Mouse (Mus musculus) neural tube, embryonic 15.5 days (tissue): ENCODE measurements at regions not wholly inside any gene's neighbourhood (a gene's known extent, or its start where the extent isn't known, plus 50 kb on each side); places are given as distances from the start of the nearest gene placed in this dataset.

Experiments
- ATAC-seq: fragments of 200-750 bp; cut with Nextera tagmentation; 2 replicates; pipeline ENCODE4 v1.8.0; 2017; ENCODE audit warnings: mild to moderate bottlenecking, moderate TSS enrichment, moderate library complexity; ENCODE audit not compliant: low FRiP score
- H3K27ac ChIP-seq: fragments of 300-500 bp; sonication (generic); replicated peaks from 2 replicates; pipeline ENCODE4 v1.5.1; 2015; ENCODE audit warnings: mild to moderate bottlenecking, inconsistent platforms
- H3K27me3 ChIP-seq: fragments of 300-500 bp; sonication (generic); replicated peaks from 2 replicates; pipeline ENCODE4 v1.6.1; 2015; ENCODE audit warnings: inconsistent platforms
- H3K36me3 ChIP-seq: fragments of 300-500 bp; sonication (generic); 2 replicates; pipeline ENCODE4 v1.6.1; 2015; ENCODE audit warnings: inconsistent platforms
- H3K4me1 ChIP-seq: fragments of 300-500 bp; sonication (generic); 2 replicates; pipeline ENCODE4 v1.6.1; 2015; ENCODE audit warnings: inconsistent platforms
- H3K4me2 ChIP-seq: fragments of 300-500 bp; sonication (generic); 2 replicates; pipeline ENCODE4 v1.6.1; 2015; ENCODE audit warnings: inconsistent platforms, mild to moderate bottlenecking, moderate library complexity
- H3K4me3 ChIP-seq: fragments of 300-500 bp; sonication (generic); replicated peaks from 2 replicates; pipeline ENCODE4 v1.5.1; 2015; ENCODE audit warnings: mild to moderate bottlenecking, inconsistent platforms
- H3K9ac ChIP-seq: fragments of 300-500 bp; sonication (generic); replicated peaks from 2 replicates; pipeline ENCODE4 v1.6.1; 2015; ENCODE audit warnings: mild to moderate bottlenecking, inconsistent platforms
- H3K9me3 ChIP-seq: fragments of 300-500 bp; sonication (generic); replicated peaks from 2 replicates; pipeline ENCODE4 v1.6.1; 2016; ENCODE audit warnings: inconsistent platforms
- WGBS: fragments of 180-500 bp; shearing (Covaris S2); methylation state at CpG from one replicate; pipeline ENCODE4 v1.1.7; 2015; ENCODE audit warnings: mixed read lengths; 5-methylcytosine and 5-hydroxymethylcytosine counted together

DNA sequence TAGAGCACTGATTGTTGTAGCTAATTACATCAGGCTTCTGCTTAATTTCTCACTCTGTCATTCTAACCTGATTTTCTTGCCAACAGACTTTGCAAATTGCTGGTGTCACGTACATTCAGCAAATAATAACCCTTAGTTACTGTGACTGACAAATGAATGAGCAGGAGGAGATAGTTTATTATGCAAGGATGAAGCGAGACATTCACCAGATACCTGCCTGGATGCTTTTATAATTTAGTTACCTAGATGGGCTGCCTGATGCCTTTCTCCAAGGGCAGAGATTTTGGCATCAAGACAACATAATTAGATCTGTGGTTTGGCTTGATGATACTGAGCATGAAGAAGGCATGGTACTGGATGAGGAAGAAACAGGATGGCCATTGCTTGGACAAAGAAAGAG, 233.6 kb downstream of the Fbxo8 start:
- Histone ChIP-seq H3K27ac (no peak overlapping the region), H3K36me3 (no peaks in the 10 kb centered on the region), H3K4me1 (no peaks in the 10 kb centered on the region), H3K9me3 (no peaks in the 10 kb centered on the region), H3K27me3 (no peaks in the 10 kb centered on the region), H3K4me2 (no peak overlapping the region), H3K4me3 (no peak overlapping the region), H3K9ac (no peak overlapping the region)
- WGBS = 54% methylated on average over 2 of the region's 2 CpGs
- ATAC-seq = no peak

DNA sequence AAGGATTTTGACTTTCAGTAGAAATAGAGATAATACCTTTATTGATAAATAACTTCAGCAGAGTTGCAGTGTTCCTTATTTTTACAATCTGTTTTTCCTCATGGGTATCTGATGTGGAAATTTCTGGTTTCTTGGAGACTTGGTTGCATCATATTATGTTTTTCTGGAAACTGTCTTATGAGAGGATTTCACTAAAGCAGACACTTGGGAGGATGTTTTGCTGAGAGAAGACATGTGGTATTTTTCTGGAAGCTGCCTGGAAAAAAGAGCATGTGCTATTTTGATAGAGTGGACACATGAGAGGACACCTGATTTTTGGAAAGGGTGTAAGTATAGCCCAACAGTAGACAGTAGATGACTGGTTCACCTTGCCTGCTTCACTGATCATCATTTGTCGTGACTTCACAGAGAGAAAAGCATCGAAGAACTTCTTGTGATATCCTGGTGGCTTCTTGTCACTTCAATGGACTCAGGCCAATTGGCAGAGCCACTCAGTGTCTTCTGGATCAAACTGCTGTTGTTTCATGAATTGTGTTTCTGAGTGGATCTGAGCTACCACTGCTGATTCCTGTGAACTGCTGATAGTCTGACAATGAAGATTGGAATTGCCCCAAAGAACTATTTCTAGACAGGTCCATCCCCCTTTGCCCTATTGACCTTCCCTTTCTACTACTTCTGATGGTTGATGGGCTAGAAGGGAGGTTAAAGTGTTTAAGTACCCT, 238.8 kb downstream of the Fbxo8 start:
- H3K27me3 ChIP-seq = no peaks in the 10 kb centered on the region
- no peak overlapping the region for H3K4me2 ChIP-seq
- H3K27ac ChIP-seq = no peak overlapping the region
- no peak for ATAC-seq
- H3K9ac ChIP-seq = no peak overlapping the region
- no peaks in the 10 kb centered on the region for H3K4me1 ChIP-seq
- 91% methylated on average over 2 of the region's 2 CpGs for WGBS
- H3K36me3 ChIP-seq = no peaks in the 10 kb centered on the region
- H3K4me3 ChIP-seq = no peak overlapping the region
- no peaks in the 10 kb centered on the region for H3K9me3 ChIP-seq

GRCm38 (mm10) chr8:56832651-56833050, 281.8 kb downstream of the Fbxo8 start:
- H3K36me3 ChIP-seq = no peaks in the 10 kb centered on the region
- H3K4me3 ChIP-seq = no peak overlapping the region
- H3K27me3 ChIP-seq = no peaks in the 10 kb centered on the region
- H3K9me3 ChIP-seq = no peaks in the 10 kb centered on the region
- no peaks in the 10 kb centered on the region for H3K4me1 ChIP-seq
- H3K4me2 ChIP-seq = no peak overlapping the region
- no peak overlapping the region for H3K9ac ChIP-seq
- H3K27ac ChIP-seq = no peak overlapping the region
- ATAC-seq = no peak
- 91% methylated on average over 5 of the region's 5 CpGs for WGBS

- Histone ChIP-seq H3K27ac (no peak overlapping the region), H3K9me3 (no peaks in the 10 kb centered on the region), H3K4me3 (no peak overlapping the region), H3K4me2 (no peak overlapping the region), H3K9ac (no peak overlapping the region), H3K36me3 (no peaks in the 10 kb centered on the region), H3K27me3 (no peaks in the 10 kb centered on the region), H3K4me1 (no peaks in the 10 kb centered on the region)
- ATAC-seq = no peak
- WGBS = 49% methylated on average over 4 of the region's 4 CpGs
Observed at GRCm38 (mm10) chr8:56833129-56833528, 282.2 kb downstream of the Fbxo8 start.

DNA sequence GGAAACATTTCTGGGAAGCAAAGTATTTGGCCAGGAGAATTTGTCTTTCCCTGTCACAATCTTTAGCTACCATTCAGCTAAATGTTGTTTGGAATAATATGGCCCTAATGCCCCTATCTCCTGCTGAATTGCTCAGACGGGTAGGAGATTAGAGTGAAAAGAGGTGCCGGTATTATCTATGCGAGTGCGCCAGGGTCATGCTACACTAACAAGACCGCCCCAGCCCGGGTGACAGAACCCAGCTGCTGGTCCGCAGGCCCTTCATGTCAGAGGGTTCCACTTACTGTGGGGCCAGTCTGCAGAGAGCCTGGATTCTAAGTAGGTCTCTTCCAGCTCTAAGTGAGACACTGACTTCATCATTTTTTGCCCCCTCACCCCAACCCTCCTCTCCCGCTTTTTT, 332.6 kb downstream of the Fbxo8 start:
- H3K4me3 ChIP-seq = no peak overlapping the region
- no peaks in the 10 kb centered on the region for H3K27me3 ChIP-seq
- no peaks in the 10 kb centered on the region for H3K4me1 ChIP-seq
- no peaks in the 10 kb centered on the region for H3K9me3 ChIP-seq
- no peaks in the 10 kb centered on the region for H3K36me3 ChIP-seq
- WGBS = 50% methylated on average over 8 of the region's 8 CpGs
- no peak overlapping the region for H3K9ac ChIP-seq
- H3K4me2 ChIP-seq = no peak overlapping the region
- no peak for ATAC-seq
- H3K27ac ChIP-seq = no peak overlapping the region

DNA sequence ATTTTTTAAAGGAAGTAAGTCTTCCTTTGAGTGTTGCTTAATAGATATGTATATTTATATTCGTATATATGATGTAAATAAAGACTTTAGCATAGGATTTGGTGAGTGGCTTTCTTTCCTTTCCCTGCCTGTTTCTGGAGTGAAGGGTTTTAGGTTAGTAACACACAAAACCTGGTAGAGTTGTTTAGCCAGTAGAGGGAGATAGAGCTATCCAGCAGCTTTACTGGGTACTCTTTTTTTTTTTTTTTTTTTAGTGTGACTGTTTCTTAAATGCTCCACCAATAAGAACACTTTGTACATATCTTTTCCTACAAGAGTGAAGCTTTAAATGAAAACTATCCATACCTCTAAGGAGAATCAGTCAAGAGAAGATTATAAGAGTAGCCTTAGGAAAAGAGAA, 333.3 kb downstream of the Fbxo8 start:
- ATAC-seq = no peak
- Histone ChIP-seq H3K36me3 (no peaks in the 10 kb centered on the region), H3K27me3 (no peaks in the 10 kb centered on the region), H3K4me3 (no peak overlapping the region), H3K9me3 (no peaks in the 10 kb centered on the region), H3K4me2 (no peak overlapping the region), H3K9ac (no peak overlapping the region), H3K4me1 (no peaks in the 10 kb centered on the region), H3K27ac (no peak overlapping the region)
- 16% methylated on average over 1 of the region's 1 CpGs for whole genome bisulfite sequencing

DNA sequence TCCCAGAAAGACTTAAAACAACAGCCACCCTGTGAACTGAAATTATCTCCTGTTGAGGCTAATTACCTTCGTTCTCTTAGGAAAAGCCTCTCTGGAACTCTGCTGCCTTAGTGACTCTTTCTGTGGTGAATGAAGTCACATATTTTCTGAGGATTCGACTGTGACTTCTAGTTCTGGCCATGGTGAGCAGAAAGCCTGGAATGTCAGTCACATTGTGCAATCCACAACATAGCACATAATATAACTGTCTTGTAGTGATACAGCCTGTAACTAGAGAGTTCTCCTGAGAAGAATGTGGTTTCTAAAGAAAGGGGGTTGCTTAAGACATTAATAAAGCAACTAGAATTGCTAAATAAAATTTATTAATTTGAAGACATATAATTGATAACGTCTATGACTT, 342.7 kb downstream of the Fbxo8 start:
- Histone ChIP-seq H3K27ac (no peak overlapping the region), H3K9me3 (no peaks in the 10 kb centered on the region), H3K36me3 (no peaks in the 10 kb centered on the region), H3K27me3 (no peaks in the 10 kb centered on the region), H3K9ac (no peak overlapping the region), H3K4me2 (no peak overlapping the region), H3K4me3 (no peak overlapping the region), H3K4me1 (no peaks in the 10 kb centered on the region)
- ATAC-seq = no peak
- WGBS = 60% methylated on average over 3 of the region's 3 CpGs

- Histone ChIP-seq H3K27ac (no peak overlapping the region), H3K36me3 (no peaks in the 10 kb centered on the region), H3K4me3 (no peak overlapping the region), H3K27me3 (no peaks in the 10 kb centered on the region), H3K9me3 (no peaks in the 10 kb centered on the region), H3K9ac (no peak overlapping the region), H3K4me2 (no peak overlapping the region), H3K4me1 (no peaks in the 10 kb centered on the region)
- ATAC-seq = no peak
- 91% methylated on average over 5 of the region's 5 CpGs for WGBS
Observed at GRCm38 (mm10) chr8:56915362-56915761, 364.5 kb downstream of the Fbxo8 start.

GRCm38 (mm10) chr8:56915989-56916388, 365.1 kb downstream of the Fbxo8 start:
- Histone ChIP-seq H3K4me1 (no peaks in the 10 kb centered on the region), H3K27ac (no peak overlapping the region), H3K36me3 (no peaks in the 10 kb centered on the region), H3K27me3 (no peaks in the 10 kb centered on the region), H3K9ac (no peak overlapping the region), H3K4me3 (no peak overlapping the region), H3K4me2 (no peak overlapping the region), H3K9me3 (no peaks in the 10 kb centered on the region)
- no peak for ATAC-seq
- WGBS = 88% methylated on average over 5 of the region's 5 CpGs

- H3K4me1 ChIP-seq = no peaks in the 10 kb centered on the region
- H3K9me3 ChIP-seq = no peaks in the 10 kb centered on the region
- H3K36me3 ChIP-seq = no peaks in the 10 kb centered on the region
- no peak overlapping the region for H3K9ac ChIP-seq
- H3K4me2 ChIP-seq = no peak overlapping the region
- 10% methylated on average over 1 of the region's 1 CpGs for WGBS
- no peak for ATAC-seq
- H3K27ac ChIP-seq = no peak overlapping the region
- H3K4me3 ChIP-seq = no peak overlapping the region
- H3K27me3 ChIP-seq = no peaks in the 10 kb centered on the region
Observed at GRCm38 (mm10) chr8:56924724-56925123, 373.8 kb downstream of the Fbxo8 start.

DNA sequence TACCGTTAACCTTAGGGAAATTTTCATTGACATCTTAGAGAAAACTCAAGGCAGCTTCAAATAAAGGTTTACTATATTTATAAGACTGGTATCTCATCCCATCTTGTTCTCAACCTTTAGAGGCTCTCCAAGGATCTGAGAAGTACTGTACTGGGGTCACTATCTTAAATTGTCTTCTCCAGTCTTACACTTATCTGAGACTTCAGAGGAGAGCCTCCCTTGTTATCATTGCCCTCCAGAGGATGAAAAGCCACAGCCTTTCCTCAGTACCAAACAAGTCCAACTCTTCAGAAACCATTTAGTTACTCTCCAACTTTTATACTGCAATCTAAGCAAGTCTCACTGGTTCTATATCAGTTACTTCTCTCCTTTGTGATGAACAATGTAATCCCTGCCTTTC, 376.3 kb downstream of the Fbxo8 start:
- WGBS = 91% methylated on average over 1 of the region's 1 CpGs
- Histone ChIP-seq H3K36me3 (no peaks in the 10 kb centered on the region), H3K4me2 (no peak overlapping the region), H3K27ac (no peak overlapping the region), H3K9ac (no peak overlapping the region), H3K27me3 (no peaks in the 10 kb centered on the region), H3K4me1 (no peaks in the 10 kb centered on the region), H3K4me3 (no peak overlapping the region), H3K9me3 (no peaks in the 10 kb centered on the region)
- ATAC-seq = no peak

GRCm38 (mm10) chr8:56929076-56929475, 378.2 kb downstream of the Fbxo8 start:
- H3K4me2 ChIP-seq = no peak overlapping the region
- no peak overlapping the region for H3K9ac ChIP-seq
- H3K9me3 ChIP-seq = no peaks in the 10 kb centered on the region
- H3K27ac ChIP-seq = no peak overlapping the region
- WGBS = 67% methylated on average over 6 of the region's 6 CpGs
- no peaks in the 10 kb centered on the region for H3K36me3 ChIP-seq
- H3K4me3 ChIP-seq = no peak overlapping the region
- no peaks in the 10 kb centered on the region for H3K27me3 ChIP-seq
- H3K4me1 ChIP-seq = no peaks in the 10 kb centered on the region
- ATAC-seq = no peak

GRCm38 (mm10) chr8:56932421-56932820, 381.5 kb downstream of the Fbxo8 start:
- WGBS = 54% methylated on average over 6 of the region's 6 CpGs

More at GRCm38 (mm10) chr8:56932421-56932820, 381.5 kb downstream of the Fbxo8 start:
- Histone ChIP-seq H3K9me3 (no peaks in the 10 kb centered on the region), H3K4me1 (no peaks in the 10 kb centered on the region), H3K4me2 (no peak overlapping the region), H3K4me3 (no peak overlapping the region), H3K36me3 (no peaks in the 10 kb centered on the region), H3K9ac (no peak overlapping the region), H3K27me3 (no peaks in the 10 kb centered on the region), H3K27ac (no peak overlapping the region)
- ATAC-seq = no peak
